ENCODE assay signal across 8 mouse cellular contexts in genomic region chr10:59898935-59899334, GRCm38 (mm10). TPM values are rescaled to one million over a fixed set of nuclear protein-coding genes. Genes with fewer than 3 reads are reported as not detected.
DNase-seq lines count a peak whose midpoint lies in the region; ATAC-seq lines count a peak whose summit lies in the region.

No protein-coding gene starts in this region.

- peak overlapping the region; percentile 31 for H3K4me2 ChIP-seq in kidney, embryonic 16.5 days (replicated peaks; ENCODE audit: low read depth, low read length)
- peak overlapping the region; percentile 31 for H3K4me2 ChIP-seq in embryonic facial prominence, embryonic 12.5 days (replicated peaks)
- peak overlapping the region; percentile 51 for H3K4me2 ChIP-seq in intestine, embryonic 15.5 days (replicated peaks)
- H3K4me2 ChIP-seq in midbrain, embryonic 16.5 days (ENCODE audit: low read length) = no peak overlapping the region

- H3K9ac ChIP-seq in kidney, embryonic 16.5 days (replicated peaks; ENCODE audit: low read length) = peak overlapping the region; percentile 43
- H3K9ac ChIP-seq in embryonic facial prominence, embryonic 12.5 days = peak overlapping the region; percentile 34
- H3K9ac ChIP-seq in intestine, embryonic 15.5 days = peak overlapping the region; percentile 41; the same call in 1 of the 2 replicates
- peak overlapping the region; percentile 66 for H3K9ac ChIP-seq in midbrain, embryonic 16.5 days (ENCODE audit: low read depth, low read length)

- 17% methylated on average over 2 of the region's 2 CpGs for WGBS in kidney, embryonic 16.5 days
- WGBS in embryonic facial prominence, embryonic 12.5 days = 31% methylated on average over 2 of the region's 2 CpGs
- WGBS in intestine, embryonic 15.5 days = 29% methylated on average over 2 of the region's 2 CpGs
- WGBS in midbrain, embryonic 16.5 days = 17% methylated on average over 2 of the region's 2 CpGs

- no peak overlapping the region for H3K4me3 ChIP-seq in kidney, embryonic 16.5 days (ENCODE audit: low read length)
- H3K4me3 ChIP-seq in embryonic facial prominence, embryonic 12.5 days = no peak overlapping the region
- no peak overlapping the region for H3K4me3 ChIP-seq in intestine, embryonic 15.5 days (replicated peaks)
- no peak overlapping the region for H3K4me3 ChIP-seq in midbrain, embryonic 16.5 days (ENCODE audit: low read depth, low read length)

- H3K36me3 ChIP-seq in kidney, embryonic 16.5 days (ENCODE audit: insufficient read depth, low read length) = peaks cover 26% of the 10 kb centered on the region
- H3K36me3 ChIP-seq in embryonic facial prominence, embryonic 12.5 days = peaks cover 35% of the 10 kb centered on the region
- H3K36me3 ChIP-seq in intestine, embryonic 15.5 days = peaks cover 29% of the 10 kb centered on the region
- peaks cover 12% of the 10 kb centered on the region; the same call in 1 of the 2 replicates for H3K36me3 ChIP-seq in midbrain, embryonic 16.5 days (ENCODE audit: control insufficient read depth, insufficient read depth, low read length)

- DNase-seq in kidney, postnatal 14 days = no peak
- DNase-seq in ovary, postnatal 14 days (ENCODE audit: low spot score) = no peak
- DNase-seq in urinary bladder, postnatal 36 days (ENCODE audit: low spot score in 2 of 2) = no peak
- no peak for DNase-seq in thymus, postnatal 4 days

- no peak for ATAC-seq in kidney, embryonic 16.5 days (ENCODE audit: low FRiP score, low TSS enrichment)
- ATAC-seq in embryonic facial prominence, embryonic 12.5 days (ENCODE audit: insufficient number of reproducible peaks, insufficient read depth, low FRiP score, low TSS enrichment) = peak; percentile 2; the same call in 1 of the 2 replicates
- peak; percentile 1; the same call in 1 of the 2 replicates for ATAC-seq in intestine, embryonic 15.5 days
- peak; percentile 0; the same call in 1 of the 2 replicates for ATAC-seq in midbrain, embryonic 16.5 days

- H3K27me3 ChIP-seq in kidney, embryonic 16.5 days (ENCODE audit: insufficient read depth, low read length) = no peaks in the 10 kb centered on the region
- H3K27me3 ChIP-seq in embryonic facial prominence, embryonic 12.5 days = no peaks in the 10 kb centered on the region
- no peaks in the 10 kb centered on the region for H3K27me3 ChIP-seq in intestine, embryonic 15.5 days (replicated peaks)
- no peaks in the 10 kb centered on the region for H3K27me3 ChIP-seq in midbrain, embryonic 16.5 days (ENCODE audit: control insufficient read depth, insufficient read depth, low read depth, low read length)

- H3K9me3 ChIP-seq in kidney, embryonic 16.5 days (ENCODE audit: low read length) = no peaks in the 10 kb centered on the region
- H3K9me3 ChIP-seq in embryonic facial prominence, embryonic 12.5 days = no peaks in the 10 kb centered on the region
- no peaks in the 10 kb centered on the region for H3K9me3 ChIP-seq in intestine, embryonic 15.5 days
- H3K9me3 ChIP-seq in midbrain, embryonic 16.5 days (replicated peaks; ENCODE audit: control insufficient read depth, low read length, poor library complexity, severe bottlenecking) = no peaks in the 10 kb centered on the region

- H3K27ac ChIP-seq in kidney, embryonic 16.5 days (ENCODE audit: low read length) = peak overlapping the region; percentile 99
- H3K27ac ChIP-seq in embryonic facial prominence, embryonic 12.5 days = peak overlapping the region; percentile 97
- peak overlapping the region; percentile 95 for H3K27ac ChIP-seq in intestine, embryonic 15.5 days
- peak overlapping the region; percentile 97 for H3K27ac ChIP-seq in midbrain, embryonic 16.5 days (ENCODE audit: low read length)

- peaks cover 64% of the 10 kb centered on the region for H3K4me1 ChIP-seq in kidney, embryonic 16.5 days (ENCODE audit: insufficient read depth, low read length)
- H3K4me1 ChIP-seq in embryonic facial prominence, embryonic 12.5 days = peaks cover 60% of the 10 kb centered on the region
- H3K4me1 ChIP-seq in intestine, embryonic 15.5 days (replicated peaks) = peaks cover 55% of the 10 kb centered on the region
- peaks cover 59% of the 10 kb centered on the region for H3K4me1 ChIP-seq in midbrain, embryonic 16.5 days (ENCODE audit: control insufficient read depth, insufficient read depth, low read length)

RNA-seq across cellular contexts. Expression of gene Dnajb12, which starts 19.6 kb away (rescaled TPM):
- 30.1 and 32.9 TPM in 2 replicates for polyA plus RNA-seq in kidney, embryonic 16.5 days (2015; fragmentation: Nextera tagmentation; extraction: Ambion mirVana)
- 18.9 and 19.9 TPM in 2 replicates for polyA plus RNA-seq in embryonic facial prominence, embryonic 12.5 days (2016; fragmentation: Nextera tagmentation; extraction: Ambion mirVana)
- 24.5 and 25.2 TPM in 2 replicates for polyA plus RNA-seq in intestine, embryonic 15.5 days (2015; fragmentation: Nextera tagmentation; extraction: Ambion mirVana)
- 18.5 and 19.1 TPM in 2 replicates for polyA plus RNA-seq in midbrain, embryonic 16.5 days (2015; fragmentation: Nextera tagmentation; extraction: Ambion mirVana)

RNA-seq across cellular contexts. Expression of gene Ddit4, which starts 52.7 kb away (rescaled TPM):
- polyA plus RNA-seq in kidney, embryonic 16.5 days (2015; fragmentation: Nextera tagmentation; extraction: Ambion mirVana) = 30.6 and 31.9 TPM in 2 replicates
- 81.2 and 92.3 TPM in 2 replicates for polyA plus RNA-seq in embryonic facial prominence, embryonic 12.5 days (2016; fragmentation: Nextera tagmentation; extraction: Ambion mirVana)
- 35.4 and 35.7 TPM in 2 replicates for polyA plus RNA-seq in intestine, embryonic 15.5 days (2015; fragmentation: Nextera tagmentation; extraction: Ambion mirVana)
- polyA plus RNA-seq in midbrain, embryonic 16.5 days (2015; fragmentation: Nextera tagmentation; extraction: Ambion mirVana) = 52.7 and 66.3 TPM in 2 replicates
